Mouse (Mus musculus): ENCODE measurements around the gene B3gat3. TPM values are rescaled to one million over a fixed set of nuclear protein-coding genes. Genes with fewer than 3 reads are reported as not detected.
"Not testable (repeated sequence)": the region's sequence is repeated elsewhere in the genome, so short reads cannot be mapped to it uniquely, and the experiment has no call there.

The B3gat3 gene
- polyA plus RNA-seq, 2 experiments from 2014 or later = 16.3 to 18.6 TPM

- no peak for ATAC-seq
Measured at GRCm38 (mm10) chr19:8944062-8944461, 23.9 kb downstream of the B3gat3 start.

GRCm38 (mm10) chr19:8944750-8945149 lies 24.6 kb downstream of the B3gat3 start:
- ATAC-seq = no peak

GRCm38 (mm10) chr19:8945251-8945650 lies 25.1 kb downstream of the B3gat3 start:
- ATAC-seq = no peak

DNA sequence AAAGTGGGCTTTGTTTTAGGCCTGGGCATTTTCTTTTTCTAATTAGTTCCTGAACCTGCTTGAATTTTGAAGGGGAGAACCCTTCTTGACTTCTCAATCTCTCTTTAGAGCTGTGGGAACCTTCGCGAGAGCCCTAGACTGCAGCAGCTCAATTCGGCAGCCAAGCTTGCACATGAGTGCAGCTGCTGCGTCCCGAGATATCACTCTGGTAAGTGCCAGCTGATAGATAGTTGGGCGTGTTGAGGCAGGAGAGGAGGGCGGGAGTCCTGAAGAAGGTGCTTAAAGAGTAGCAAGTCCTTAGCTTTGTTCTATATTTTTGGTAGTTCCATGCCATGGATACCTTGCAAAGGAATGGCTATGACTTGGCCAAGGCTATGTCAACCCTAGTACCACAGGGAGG lies 26.8 kb downstream of the B3gat3 start:
- no peak for ATAC-seq

DNA sequence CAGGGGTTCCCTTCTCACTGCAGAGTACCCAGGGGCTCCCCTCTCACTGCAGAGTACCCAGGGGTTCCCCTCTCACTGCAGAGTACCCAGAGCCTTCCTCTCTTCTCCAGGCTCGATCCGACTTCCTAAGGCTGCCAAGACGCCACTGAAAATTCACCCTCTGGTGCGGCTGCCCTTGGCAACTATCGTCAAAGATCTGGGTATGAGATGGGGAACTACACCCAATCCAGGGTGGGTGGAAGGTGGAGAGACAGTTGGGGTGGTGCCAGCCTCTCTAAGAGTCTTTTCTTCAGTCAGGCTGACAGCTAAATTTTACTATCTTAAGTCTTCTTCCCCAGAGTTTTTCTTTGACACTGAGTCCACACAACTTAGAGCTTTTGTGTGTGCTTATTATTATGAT lies 30.0 kb downstream of the B3gat3 start:
- ATAC-seq = no peak

DNA sequence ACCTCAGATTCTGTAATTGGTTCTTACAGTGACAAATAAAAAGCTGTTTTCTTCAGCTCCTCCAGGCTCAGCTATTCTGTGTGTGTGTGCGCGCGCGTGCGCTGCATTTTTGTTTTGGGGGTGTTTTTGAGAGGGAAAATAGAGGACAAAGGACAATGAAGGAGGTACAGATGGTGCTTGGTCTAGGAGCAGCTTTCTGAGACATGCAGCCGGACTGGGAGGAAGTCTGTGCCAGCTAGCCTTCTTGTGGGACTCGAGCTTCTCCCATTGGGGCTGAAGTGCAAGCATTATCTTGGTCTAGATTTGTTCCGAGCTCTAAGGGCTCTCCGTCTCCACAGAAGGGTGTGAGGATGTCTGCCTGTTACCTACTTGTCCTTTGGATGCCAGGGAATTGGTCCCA lies 32.1 kb downstream of the B3gat3 start:
- ATAC-seq = no peak

- peak; percentile 95 for ATAC-seq
Measured at GRCm38 (mm10) chr19:8953135-8954039, 33.2 kb downstream of the B3gat3 start, which contains the start of gene Tut1. Tut1 (plus strand) TSS chr19:8953847.

GRCm38 (mm10) chr19:8954171-8954570 lies 34.0 kb downstream of the B3gat3 start:
- ATAC-seq = no peak

- no peak for ATAC-seq
Measured at GRCm38 (mm10) chr19:8962256-8962655, 42.1 kb downstream of the B3gat3 start.

GRCm38 (mm10) chr19:8965075-8965474 lies 44.9 kb downstream of the B3gat3 start:
- ATAC-seq = no peak

- no peak for ATAC-seq
Measured at GRCm38 (mm10) chr19:8965771-8966170, 45.6 kb downstream of the B3gat3 start.

DNA sequence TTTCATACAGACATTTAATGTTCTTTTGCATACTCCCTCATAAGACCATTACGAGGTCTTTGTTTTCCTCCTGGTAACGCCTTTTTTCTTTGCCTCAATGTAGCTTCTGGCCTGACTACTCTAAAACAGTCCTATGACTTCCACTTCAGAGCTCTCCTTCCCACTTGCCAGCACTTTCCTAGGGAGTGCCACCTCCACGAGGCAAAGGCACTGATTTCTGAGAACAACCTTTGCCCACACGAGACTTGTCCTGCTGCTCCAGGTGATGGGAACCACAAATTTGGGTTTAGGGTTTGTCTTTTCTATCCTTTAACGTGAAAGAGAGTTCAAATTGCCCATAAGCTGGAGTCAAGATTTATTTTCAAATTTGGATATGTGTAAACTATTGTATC lies 46.0 kb downstream of the B3gat3 start:
- no peak for ATAC-seq

DNA sequence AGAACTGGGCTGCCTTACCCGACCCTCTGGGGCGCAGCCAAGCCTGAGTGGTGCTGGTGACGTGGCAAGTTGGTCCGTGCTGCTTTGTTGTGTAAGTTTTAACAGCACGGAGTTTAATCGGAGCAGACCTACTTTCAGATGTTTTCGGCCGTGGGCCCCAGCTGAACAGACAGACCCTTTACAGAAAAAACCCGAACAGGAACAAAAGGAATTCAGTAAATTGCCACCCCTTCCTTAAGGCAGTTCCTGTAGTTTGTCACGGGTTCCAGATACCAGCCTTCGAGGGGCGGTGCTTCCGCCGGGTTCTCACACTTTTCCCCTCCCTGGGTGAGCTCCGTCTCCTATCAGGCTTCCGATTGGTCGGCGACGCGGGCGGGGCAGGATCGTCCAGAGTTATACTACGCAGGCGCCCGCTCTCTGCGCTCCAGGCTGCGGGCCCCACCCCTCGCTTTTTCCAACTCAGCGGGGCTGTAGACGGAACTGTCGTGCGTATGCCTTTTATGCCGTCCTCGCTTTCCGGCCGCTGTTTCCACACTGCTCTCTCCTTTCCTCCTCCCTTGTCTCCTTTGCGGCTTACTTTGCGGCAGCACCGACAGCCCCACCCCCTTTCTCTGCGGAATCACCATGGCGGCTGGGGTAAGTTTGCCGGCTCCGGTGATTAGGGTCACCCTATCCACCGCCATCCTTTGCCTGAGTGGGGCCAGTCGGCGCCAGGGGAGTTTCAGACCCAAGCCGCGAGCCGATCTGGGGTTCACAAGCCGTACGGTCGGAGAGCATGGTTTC lies 46.6 kb downstream of the B3gat3 start, which contains the start of gene Eef1g:
Gene Eef1g, plus strand, starts transcription at position 452 of the 783 bp plus-strand sequence.
- peak; percentile 98 for ATAC-seq

GRCm38 (mm10) chr19:8967373-8967743 lies 47.2 kb downstream of the B3gat3 start:
- no peak for ATAC-seq

- ATAC-seq = no peak
Measured at GRCm38 (mm10) chr19:8967893-8968292, 47.7 kb downstream of the B3gat3 start.

DNA sequence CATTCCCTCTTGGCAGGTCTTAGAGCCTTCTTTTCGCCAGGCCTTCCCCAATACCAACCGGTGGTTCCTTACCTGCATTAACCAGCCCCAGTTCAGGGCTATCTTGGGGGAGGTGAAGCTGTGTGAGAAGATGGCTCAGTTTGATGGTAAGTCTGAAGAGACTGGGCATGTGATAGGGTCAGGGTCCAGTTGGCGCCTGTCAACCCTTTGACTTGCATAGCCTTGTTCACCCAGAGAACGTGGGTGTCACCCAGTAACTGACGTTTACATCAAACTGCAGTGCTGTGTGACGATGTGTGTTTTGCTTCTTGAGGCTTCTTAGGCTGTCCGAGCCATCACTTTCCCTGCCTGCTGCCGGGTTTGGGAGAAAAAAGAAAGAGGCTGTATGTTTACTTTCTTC lies 52.3 kb downstream of the B3gat3 start:
- ATAC-seq = not testable (repeated sequence)

DNA sequence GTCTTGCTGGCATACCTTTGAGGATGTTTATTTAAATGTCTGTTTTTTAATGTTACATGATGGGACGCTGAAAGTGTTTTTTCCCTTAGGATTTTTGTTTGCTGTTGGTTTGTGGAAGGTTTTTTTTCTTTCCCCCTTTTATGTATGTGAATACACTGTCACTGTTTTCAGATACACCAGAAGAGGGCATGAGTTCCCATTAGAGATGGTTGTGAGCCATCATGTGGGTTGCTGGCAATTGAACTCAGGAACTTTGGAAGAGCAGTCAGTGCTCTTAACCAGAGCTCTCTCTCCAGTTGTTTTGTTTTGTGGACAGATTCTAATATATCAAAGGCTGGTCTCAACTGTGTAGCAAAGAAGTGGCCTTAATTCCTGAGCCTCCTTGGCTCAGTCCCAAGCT lies 54.5 kb downstream of the B3gat3 start:
- no peak for ATAC-seq

DNA sequence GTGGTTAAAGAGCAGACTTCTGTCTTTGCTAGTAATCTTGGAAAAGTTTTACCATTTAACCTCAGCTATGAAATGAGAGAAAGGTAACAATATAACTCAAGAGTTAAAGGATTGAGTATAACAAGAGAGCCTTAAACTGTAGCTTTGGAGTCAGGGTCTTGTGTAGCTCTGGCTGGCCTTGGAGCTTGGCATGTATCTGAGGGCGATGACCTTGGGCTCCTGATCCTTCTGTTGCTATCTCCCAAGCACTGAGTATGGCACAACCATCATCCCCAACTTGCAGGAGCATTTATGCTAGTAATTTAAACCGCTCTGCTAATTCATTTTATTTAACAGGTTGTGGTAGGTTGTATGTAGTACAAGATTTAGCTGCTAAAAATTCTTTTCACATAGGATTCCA lies 55.3 kb downstream of the B3gat3 start:
- no peak for ATAC-seq

- ATAC-seq = peak; percentile 76
Measured at GRCm38 (mm10) chr19:8976535-8976934, 56.4 kb downstream of the B3gat3 start.

Data from activated CD4-positive, CD25-positive, alpha-beta regulatory T cell, adult 4 months (primary cell).